Comparison of ENCODE assay signal across 8 mouse cellular contexts in genomic region chr15:60853231-60853999, GRCm38 (mm10). TPM values are rescaled to one million over a fixed set of nuclear protein-coding genes. Genes with fewer than 3 reads are reported as not detected.
DNase-seq lines count a peak whose midpoint lies in the region; ATAC-seq lines count a peak whose summit lies in the region.

TSS of gene Fam84b (minus strand) at chr15:60853778.

- peaks cover 8% of the 10 kb centered on the region; the same call in 1 of the 2 replicates for H3K4me1 ChIP-seq in hindbrain, embryonic 14.5 days (replicated peaks; ENCODE audit: control insufficient read depth, insufficient read depth, low read length)
- peaks cover 14% of the 10 kb centered on the region for H3K4me1 ChIP-seq in liver, embryonic 11.5 days (replicated peaks; ENCODE audit: control insufficient read depth, insufficient read depth, low read length)
- peaks cover 13% of the 10 kb centered on the region; the same call in 1 of the 2 replicates for H3K4me1 ChIP-seq in neural tube, embryonic 12.5 days

- ATAC-seq in hindbrain, embryonic 14.5 days (ENCODE audit: low FRiP score), result no peak; the same call in 1 of the 2 replicates
- peak; percentile 88 for ATAC-seq in liver, embryonic 11.5 days (replicated peaks; ENCODE audit: low FRiP score)
- 0 out of 2 replicates have a peak, but pooled peaks have one; percentile 48 for ATAC-seq in neural tube, embryonic 12.5 days (ENCODE audit: low FRiP score, low read depth)

- H3K27ac ChIP-seq in hindbrain, embryonic 14.5 days, result peak within 1 kb of the TSS; percentile 26; the same call in 1 of the 2 replicates
- H3K27ac ChIP-seq in liver, embryonic 11.5 days (ENCODE audit: low read depth, low read length), result peak within 1 kb of the TSS; percentile 39; the same call in 1 of the 2 replicates
- no peak within 1 kb of the TSS for H3K27ac ChIP-seq in neural tube, embryonic 12.5 days

- no peak within 1 kb of the TSS for H3K9ac ChIP-seq in hindbrain, embryonic 14.5 days
- no peak within 1 kb of the TSS; the same call in 1 of the 2 replicates for H3K9ac ChIP-seq in liver, embryonic 11.5 days (ENCODE audit: low read depth, low read length)
- no peak within 1 kb of the TSS for H3K9ac ChIP-seq in neural tube, embryonic 12.5 days

- intact Hi-C loops in left cerebral cortex, postnatal 25 days (cut with DNase I), result no loop called here

- DNase-seq in R1 (ENCODE audit: low read depth, low spot score), result peak; percentile 20
- peak; percentile 28 for DNase-seq in adrenal gland, postnatal 10 days
- peak; percentile 52 for DNase-seq in fat pad, adult 2 months (ENCODE audit: extremely low read depth, low read depth, low spot score)
- peak; percentile 28 for DNase-seq in hindbrain, embryonic 14.5 days (ENCODE audit: low spot score)
- DNase-seq in liver, embryonic 11.5 days (ENCODE audit: low spot score), result peak; percentile 44
- no peak for DNase-seq in spleen, adult 12 weeks (ENCODE audit: low spot score)
- DNase-seq in left cerebral cortex, postnatal 25 days (ENCODE audit: low spot score in 2 of 2), result no peak

- no peaks in the 10 kb centered on the region for H3K9me3 ChIP-seq in hindbrain, embryonic 14.5 days (ENCODE audit: control insufficient read depth, low read length)
- no peaks in the 10 kb centered on the region for H3K9me3 ChIP-seq in liver, embryonic 11.5 days (ENCODE audit: control insufficient read depth, low read length)
- no peaks in the 10 kb centered on the region for H3K9me3 ChIP-seq in neural tube, embryonic 12.5 days

- H3K36me3 ChIP-seq in hindbrain, embryonic 14.5 days (replicated peaks; ENCODE audit: control insufficient read depth, insufficient read depth), result no peaks in the 10 kb centered on the region
- H3K36me3 ChIP-seq in liver, embryonic 11.5 days (ENCODE audit: control insufficient read depth, insufficient read depth, low read length), result no peaks in the 10 kb centered on the region
- H3K36me3 ChIP-seq in neural tube, embryonic 12.5 days, result no peaks in the 10 kb centered on the region

- no peak within 1 kb of the TSS for H3K4me3 ChIP-seq in hindbrain, embryonic 14.5 days (replicated peaks; ENCODE audit: low read length)
- H3K4me3 ChIP-seq in liver, embryonic 11.5 days (ENCODE audit: low read depth, low read length), result no peak within 1 kb of the TSS
- no peak within 1 kb of the TSS for H3K4me3 ChIP-seq in neural tube, embryonic 12.5 days

- H3K4me2 ChIP-seq in hindbrain, embryonic 14.5 days (replicated peaks), result no peak within 1 kb of the TSS
- peak within 1 kb of the TSS; percentile 51 for H3K4me2 ChIP-seq in liver, embryonic 11.5 days
- H3K4me2 ChIP-seq in neural tube, embryonic 12.5 days (replicated peaks), result peak within 1 kb of the TSS; percentile 18; the same call in 1 of the 2 replicates

- 32% methylated on average over 17 of the region's 17 CpGs for WGBS in hindbrain, embryonic 14.5 days
- 20% methylated on average over 17 of the region's 17 CpGs for WGBS in liver, embryonic 11.5 days
- WGBS in neural tube, embryonic 12.5 days, result 38% methylated on average over 17 of the region's 17 CpGs

- no peaks in the 10 kb centered on the region for H3K27me3 ChIP-seq in hindbrain, embryonic 14.5 days (ENCODE audit: control insufficient read depth, insufficient read depth, low read length)
- H3K27me3 ChIP-seq in liver, embryonic 11.5 days (replicated peaks; ENCODE audit: control insufficient read depth, insufficient read depth, low read length), result no peaks in the 10 kb centered on the region
- no peaks in the 10 kb centered on the region for H3K27me3 ChIP-seq in neural tube, embryonic 12.5 days (replicated peaks)

RNA-seq across cellular contexts. Expression of gene Fam84b, which starts in this region (rescaled TPM):
- total RNA-seq in adrenal gland, postnatal 10 days (2021), result 10 to 100 TPM; 16.7 to 20.5 TPM
- 15.1 and 18.3 TPM in 2 replicates for polyA plus RNA-seq in hindbrain, embryonic 14.5 days (2014; fragmentation: Nextera tagmentation; extraction: Ambion mirVana)
- polyA plus RNA-seq in liver, embryonic 11.5 days (2014; fragmentation: Nextera tagmentation; extraction: Ambion mirVana), result 10.7 and 11.4 TPM in 2 replicates
- polyA plus RNA-seq in neural tube, embryonic 12.5 days (2016; fragmentation: Nextera tagmentation; extraction: Ambion mirVana), result 9.7 and 11.5 TPM in 2 replicates
- total RNA-seq in left cerebral cortex, postnatal 25 days (2021), result 1 to 10 TPM; 6.5 to 7.3 TPM

Comparison
In these comparisons a context has a peak if more than half of its experiments do, and no peak if none do; other contexts are left out.
1. DNase-seq: peak in R1 (single experiment), adrenal gland, postnatal 10 days (single experiment), fat pad, adult 2 months (single experiment), hindbrain, embryonic 14.5 days (single experiment) and liver, embryonic 11.5 days (single experiment); none in spleen, adult 12 weeks (single experiment) and left cerebral cortex, postnatal 25 days (0 of 2).